Mouse (Mus musculus) liver, embryonic 11.5 days (tissue): ENCODE data around the gene Traf5. TPM values are rescaled to one million over a fixed set of nuclear protein-coding genes. Genes with fewer than 3 reads are reported as not detected.

Experiments
- ATAC-seq: fragments of 200-750 bp; cut with Nextera tagmentation; replicated peaks from 2 replicates; pipeline ENCODE4 v1.8.0; 2017; ENCODE audit warnings: moderate number of reproducible peaks, mild to moderate bottlenecking, moderate TSS enrichment, moderate library complexity; ENCODE audit not compliant: low FRiP score
- DNase-seq: peaks from one replicate; pipeline ENCODE4 v3.0.0-alpha.2; 2017; ENCODE audit warnings: low spot score
- H3K27ac ChIP-seq: fragments of 300-500 bp; sonication (generic); 2 replicates; pipeline ENCODE4 v1.5.1; 2014; ENCODE audit warnings: mild to moderate bottlenecking, low read depth, low read length, control low read depth
- H3K27me3 ChIP-seq: fragments of 300-500 bp; sonication (generic); replicated peaks from 2 replicates; pipeline ENCODE4 v1.6.1; 2014; ENCODE audit warnings: low read length, mixed read lengths; ENCODE audit not compliant: control insufficient read depth, insufficient read depth
- H3K36me3 ChIP-seq: fragments of 300-500 bp; sonication (generic); 2 replicates; pipeline ENCODE4 v1.6.1; 2014; ENCODE audit warnings: mild to moderate bottlenecking, low read length, moderate library complexity, mixed read lengths; ENCODE audit not compliant: control insufficient read depth, insufficient read depth
- H3K4me1 ChIP-seq: fragments of 300-500 bp; sonication (generic); replicated peaks from 2 replicates; pipeline ENCODE4 v1.6.1; 2014; ENCODE audit warnings: low read length, mixed read lengths; ENCODE audit not compliant: control insufficient read depth, insufficient read depth
- H3K4me2 ChIP-seq: fragments of 300-500 bp; sonication (generic); 2 replicates; pipeline ENCODE4 v1.6.1; 2014; ENCODE audit warnings: mild to moderate bottlenecking, control low read depth, moderate library complexity
- H3K4me3 ChIP-seq: fragments of 300-500 bp; sonication (generic); 2 replicates; pipeline ENCODE4 v1.5.1; 2014; ENCODE audit warnings: low read depth, low read length, control low read depth
- H3K9ac ChIP-seq: fragments of 300-500 bp; sonication (generic); 2 replicates; pipeline ENCODE4 v1.6.1; 2014; ENCODE audit warnings: low read depth, low read length, control low read depth
- H3K9me3 ChIP-seq: fragments of 300-500 bp; sonication (generic); 2 replicates; pipeline ENCODE4 v1.6.1; 2016; ENCODE audit warnings: low read length, inconsistent platforms, mixed read lengths; ENCODE audit not compliant: control insufficient read depth
- WGBS: fragments of 180-500 bp; shearing (Covaris S2); extraction: QIAGEN DNeasy Blood & Tissue Kit; methylation state at CpG from one replicate; pipeline ENCODE4 v1.1.7; 2014; 5-methylcytosine and 5-hydroxymethylcytosine counted together
- polyA plus RNA-seq: library from polyadenylated mRNA; unstranded; fragments of >200 nt; fragmentation: Nextera tagmentation; extraction: Ambion mirVana; gene quantifications from 2 replicates; pipeline ENCODE4 v1.2.1, GENCODE M21; 2014

The Traf5 gene
- polyA plus RNA-seq: 10.6 and 15.5 TPM in 2 replicates

DNA sequence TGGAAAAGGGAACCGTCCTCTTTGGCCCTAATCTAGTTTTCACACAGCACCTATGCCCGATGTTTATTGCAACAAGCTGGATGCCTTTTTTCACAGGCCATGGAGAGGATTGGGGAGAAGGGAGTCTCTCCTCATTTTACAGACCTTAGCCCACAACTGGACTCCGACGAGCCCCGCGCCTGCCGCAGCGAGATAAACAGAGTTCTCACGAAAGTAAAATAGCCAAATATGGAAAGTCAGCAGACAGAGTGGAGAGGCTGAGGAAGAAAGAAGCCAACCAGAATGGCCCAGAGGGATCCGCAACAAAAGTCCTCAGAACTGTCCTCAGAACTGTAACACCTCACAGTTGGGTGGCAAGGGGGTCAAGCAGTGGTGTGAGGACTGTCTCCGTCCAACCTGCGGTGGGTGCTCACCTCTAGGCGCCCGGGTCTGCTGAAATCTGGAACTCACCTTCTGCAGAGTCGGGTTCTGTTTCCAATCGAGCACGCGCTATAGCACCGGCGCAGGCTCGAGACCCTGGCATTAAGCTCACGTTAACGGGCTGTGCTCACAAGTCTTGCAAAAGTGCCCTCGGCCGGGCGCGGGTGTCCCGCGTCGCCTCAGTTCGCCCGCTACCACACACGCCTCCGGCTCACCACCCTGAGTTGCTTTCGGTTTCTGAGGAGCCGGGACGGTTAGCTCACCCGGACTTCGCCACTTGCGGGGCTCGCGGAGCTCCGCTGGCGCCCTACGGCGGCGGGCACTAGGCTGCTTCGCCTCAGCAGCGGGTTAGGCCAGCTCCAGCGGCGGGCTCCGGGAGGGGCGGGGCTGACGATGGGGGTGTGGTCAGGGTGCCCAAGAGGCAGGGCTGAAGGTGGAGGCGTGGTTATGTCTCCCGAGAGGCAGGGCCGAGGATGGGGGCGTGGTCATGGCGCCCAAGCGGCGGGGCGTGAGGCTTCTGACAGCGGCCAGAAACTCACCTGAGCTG lies at the start of gene Traf5:
Traf5 (minus strand) TSS at position 754 of the 967 bp plus-strand sequence.
- DNase-seq (peak; percentile 97), ATAC-seq (peak; percentile 96)
- Histone ChIP-seq H3K4me1 (peaks cover 15% of the 10 kb centered on the region), H3K9me3 (no peaks in the 10 kb centered on the region), H3K27me3 (no peaks in the 10 kb centered on the region), H3K4me2 (peak within 1 kb of the TSS; percentile 92), H3K36me3 (no peaks in the 10 kb centered on the region), H3K4me3 (peak within 1 kb of the TSS; percentile 68), H3K9ac (peak within 1 kb of the TSS; percentile 85), H3K27ac (peak within 1 kb of the TSS; percentile 85)
- WGBS: 1% methylated on average over 63 of the region's 63 CpGs

GRCm38 (mm10) chr1:192140313-192140712 lies 48.0 kb upstream of the Traf5 start:
- WGBS: 92% methylated on average over 2 of the region's 2 CpGs
- Histone ChIP-seq H3K27ac (no peak overlapping the region), H3K36me3 (no peaks in the 10 kb centered on the region; the same call in 1 of the 2 replicates), H3K9ac (no peak overlapping the region), H3K4me2 (no peak overlapping the region), H3K9me3 (no peaks in the 10 kb centered on the region), H3K4me1 (peaks cover 12% of the 10 kb centered on the region), H3K27me3 (no peaks in the 10 kb centered on the region), H3K4me3 (no peak overlapping the region)
- DNase-seq (no peak), ATAC-seq (no peak)

GRCm38 (mm10) chr1:192137926-192138910 lies 45.9 kb upstream of the Traf5 start, which contains the start of gene Rcor3:
TSS of gene Rcor3 (minus strand) at chr1:192138062.
- H3K27ac ChIP-seq: peak within 1 kb of the TSS; percentile 84
- H3K9me3 ChIP-seq: no peaks in the 10 kb centered on the region
- under 1% methylated on average over 67 of the region's 88 CpGs for WGBS
- peaks cover 12% of the 10 kb centered on the region for H3K4me1 ChIP-seq
- peak within 1 kb of the TSS; percentile 90 for H3K9ac ChIP-seq
- DNase-seq (peak; percentile 85), ATAC-seq (peak; percentile 83)
- peak within 1 kb of the TSS; percentile 78 for H3K4me3 ChIP-seq
- H3K4me2 ChIP-seq: peak within 1 kb of the TSS; percentile 89
- no peaks in the 10 kb centered on the region for H3K27me3 ChIP-seq
- no peaks in the 10 kb centered on the region; the same call in 1 of the 2 replicates for H3K36me3 ChIP-seq

DNA sequence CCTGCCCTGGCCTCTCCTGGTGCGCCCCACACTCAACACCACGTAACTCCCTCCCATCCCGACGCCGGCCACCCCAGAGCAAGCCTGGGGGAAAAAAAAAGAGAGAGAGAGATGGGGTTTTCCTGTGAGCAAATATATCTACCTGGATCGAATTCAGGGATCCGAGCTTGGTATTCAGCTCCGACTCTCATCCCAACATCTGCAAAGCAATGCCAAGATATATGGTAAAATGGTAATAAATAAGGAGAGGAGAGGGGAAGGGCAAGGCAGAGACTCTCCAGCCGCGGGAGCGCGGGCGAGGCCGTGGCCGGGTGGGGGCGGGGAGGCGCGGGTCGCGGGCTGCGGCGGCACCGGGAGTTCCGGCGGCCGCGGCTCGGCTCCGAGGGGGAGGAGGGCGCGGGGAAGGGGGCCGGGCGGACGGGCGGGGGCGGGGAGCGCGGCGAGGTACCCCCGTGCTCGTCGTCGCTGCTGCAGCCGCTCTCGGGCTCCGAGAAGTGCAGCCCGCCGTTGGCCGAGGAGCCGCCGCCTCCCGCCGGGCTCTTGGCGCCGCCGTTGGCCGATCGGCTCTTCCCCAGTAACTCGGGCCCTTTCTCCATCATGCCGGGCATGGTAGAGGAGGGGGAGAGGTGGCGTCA lies 45.0 kb upstream of the Traf5 start:
- H3K27ac ChIP-seq: peak overlapping the region; percentile 84
- no peaks in the 10 kb centered on the region for H3K9me3 ChIP-seq
- no peaks in the 10 kb centered on the region for H3K27me3 ChIP-seq
- ATAC-seq (peak; percentile 39), DNase-seq (no peak)
- H3K36me3 ChIP-seq: no peaks in the 10 kb centered on the region; the same call in 1 of the 2 replicates
- peak overlapping the region; percentile 89 for H3K4me2 ChIP-seq
- peak overlapping the region; percentile 78 for H3K4me3 ChIP-seq
- H3K9ac ChIP-seq: peak overlapping the region; percentile 90
- under 1% methylated on average over 56 of the region's 61 CpGs for WGBS
- peaks cover 12% of the 10 kb centered on the region for H3K4me1 ChIP-seq

GRCm38 (mm10) chr1:192136561-192137290 lies 44.4 kb upstream of the Traf5 start:
- H3K27ac ChIP-seq: peak overlapping the region; percentile 84
- H3K4me3 ChIP-seq: peak overlapping the region; percentile 78
- H3K36me3 ChIP-seq: no peaks in the 10 kb centered on the region; the same call in 1 of the 2 replicates
- H3K27me3 ChIP-seq: no peaks in the 10 kb centered on the region
- H3K9ac ChIP-seq: peak overlapping the region; percentile 90
- ATAC-seq (peak; percentile 72), DNase-seq (peak; percentile 86)
- no peaks in the 10 kb centered on the region for H3K9me3 ChIP-seq
- peaks cover 12% of the 10 kb centered on the region for H3K4me1 ChIP-seq
- peak overlapping the region; percentile 89 for H3K4me2 ChIP-seq
- WGBS: under 1% methylated on average over 55 of the region's 55 CpGs

DNA sequence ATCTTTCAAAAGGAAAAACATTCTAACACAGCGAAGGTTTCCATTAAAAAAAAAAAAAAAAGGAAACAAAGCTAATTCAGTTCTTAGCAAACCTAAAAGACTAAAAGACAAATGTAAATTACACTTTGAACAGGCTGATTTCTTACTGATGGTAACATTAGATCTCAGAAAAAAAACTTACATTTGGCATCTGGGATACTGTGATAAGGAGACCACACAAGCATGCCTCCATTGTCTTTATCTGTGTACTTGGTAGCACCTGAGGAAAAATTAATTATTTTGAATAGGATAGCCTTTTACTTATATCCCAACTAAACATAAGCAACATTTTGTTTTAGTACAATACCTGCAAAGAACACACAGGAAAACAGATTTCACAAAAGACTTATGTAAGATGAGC lies 37.8 kb upstream of the Traf5 start:
- Histone ChIP-seq H3K4me3 (no peak overlapping the region), H3K4me1 (peaks cover 10% of the 10 kb centered on the region), H3K36me3 (peaks cover 4% of the 10 kb centered on the region; the same call in 1 of the 2 replicates), H3K9ac (no peak overlapping the region), H3K27ac (no peak overlapping the region), H3K27me3 (no peaks in the 10 kb centered on the region), H3K9me3 (no peaks in the 10 kb centered on the region), H3K4me2 (no peak overlapping the region)
- no peak for DNase-seq
- ATAC-seq: peak; percentile 76
- WGBS: 88% methylated on average over 1 of the region's 1 CpGs

DNA sequence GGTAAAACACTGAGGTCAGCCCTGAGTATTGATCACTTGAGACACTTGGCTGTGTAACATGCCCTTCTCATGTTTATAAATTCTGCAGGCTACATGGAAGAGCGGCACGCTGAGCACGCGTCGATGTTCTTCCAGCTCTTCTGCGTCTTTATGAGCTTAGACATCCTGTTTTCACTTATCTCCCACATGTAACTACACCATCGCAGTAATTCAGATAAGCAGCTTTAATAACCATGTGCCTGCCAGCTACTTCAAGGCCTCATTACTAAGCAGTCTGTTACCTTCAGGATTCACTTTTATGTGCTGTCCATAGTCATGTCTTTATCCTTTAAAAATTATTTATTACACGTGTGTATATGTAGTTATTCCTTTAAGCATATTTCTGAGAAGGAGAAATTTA lies 36.0 kb upstream of the Traf5 start:
- ATAC-seq (0 out of 2 replicates have a peak, but pooled peaks have one; percentile 47), DNase-seq (no peak)
- Histone ChIP-seq H3K27ac (no peak overlapping the region), H3K9ac (no peak overlapping the region), H3K4me2 (no peak overlapping the region), H3K27me3 (no peaks in the 10 kb centered on the region), H3K9me3 (no peaks in the 10 kb centered on the region), H3K4me1 (peaks cover 10% of the 10 kb centered on the region), H3K36me3 (peaks cover 11% of the 10 kb centered on the region), H3K4me3 (no peak overlapping the region)
- WGBS: 87% methylated on average over 8 of the region's 8 CpGs
